Mouse (Mus musculus) megakaryocyte, adult 5-6 weeks (primary cell): ENCODE results near the gene Ascc2. TPM values are rescaled to one million over a fixed set of nuclear protein-coding genes. Genes with fewer than 3 reads are reported as not detected.
"Not testable (repeated sequence)": the region's sequence is repeated elsewhere in the genome, so short reads cannot be mapped to it uniquely, and the experiment has no call there.

Experiments
- ATAC-seq: 2 replicates; pipeline ENCODE4 v1.8.0; 2016; ENCODE audit warnings: mild to moderate bottlenecking, inconsistent platforms; ENCODE audit not compliant: poor library complexity, severe bottlenecking
- total RNA-seq, 2 experiments: library from RNA; stranded (forward) in 1 of 2; stranded (reverse) in 1 of 2; fragments of 153-499, 151-499 nt in 1 of 2; fragments of 221-1000, 200-1000 nt in 1 of 2; gene quantifications; 2 replicates each; pipeline versions ENCODE4 v1.2.3 to v1.2.4; 2015 to 2017

The Ascc2 gene
- total RNA-seq, 2 experiments from 2014 or later: 14.6 to 16.0 TPM

GRCm38 (mm10) chr11:4629861-4630280 lies 7.7 kb upstream of the Ascc2 start:
- ATAC-seq: no peak

- no peak for ATAC-seq
Measured at GRCm38 (mm10) chr11:4633420-4633819, 4.1 kb upstream of the Ascc2 start.

GRCm38 (mm10) chr11:4634395-4634794 lies 3.2 kb upstream of the Ascc2 start:
- no peak for ATAC-seq

- ATAC-seq: no peak
Measured at GRCm38 (mm10) chr11:4636782-4637342, 685 bp upstream of the Ascc2 start.

GRCm38 (mm10) chr11:4638261-4638660 lies 714 bp downstream of the Ascc2 start:
- ATAC-seq: no peak

- ATAC-seq: no peak
Measured at GRCm38 (mm10) chr11:4641185-4641584, 3.6 kb downstream of the Ascc2 start.

GRCm38 (mm10) chr11:4643722-4644121 lies 6.2 kb downstream of the Ascc2 start:
- ATAC-seq: no peak

- ATAC-seq: not testable (repeated sequence)
Measured at GRCm38 (mm10) chr11:4645180-4645579, 7.6 kb downstream of the Ascc2 start.

- ATAC-seq: no peak
Measured at GRCm38 (mm10) chr11:4646409-4646808, 8.9 kb downstream of the Ascc2 start.

GRCm38 (mm10) chr11:4659818-4660217 lies 22.3 kb downstream of the Ascc2 start:
- ATAC-seq: peak; percentile 88

GRCm38 (mm10) chr11:4660309-4661025 lies 22.9 kb downstream of the Ascc2 start:
- ATAC-seq: no peak

- peak; percentile 60 for ATAC-seq
Measured at GRCm38 (mm10) chr11:4661324-4661723, 23.8 kb downstream of the Ascc2 start.

- ATAC-seq: no peak
Measured at GRCm38 (mm10) chr11:4661871-4662495, 24.4 kb downstream of the Ascc2 start.

- ATAC-seq: no peak
Measured at GRCm38 (mm10) chr11:4662496-4662878, 24.9 kb downstream of the Ascc2 start.

GRCm38 (mm10) chr11:4671736-4672135 lies 34.2 kb downstream of the Ascc2 start:
- ATAC-seq: no peak

GRCm38 (mm10) chr11:4674593-4674992 lies 37.0 kb downstream of the Ascc2 start:
- peak; percentile 62 for ATAC-seq

GRCm38 (mm10) chr11:4675126-4675562 lies 37.6 kb downstream of the Ascc2 start:
- ATAC-seq: no peak

GRCm38 (mm10) chr11:4675693-4676092 lies 38.1 kb downstream of the Ascc2 start:
- no peak for ATAC-seq

GRCm38 (mm10) chr11:4677250-4677872 lies 39.8 kb downstream of the Ascc2 start:
- no peak for ATAC-seq

- ATAC-seq: no peak
Measured at GRCm38 (mm10) chr11:4678700-4679440, 41.3 kb downstream of the Ascc2 start.

GRCm38 (mm10) chr11:4679441-4679832 lies 41.9 kb downstream of the Ascc2 start:
- ATAC-seq: no peak
